Mouse (Mus musculus) intestine, embryonic 16.5 days (tissue): ENCODE measurements around the gene Pnpla1. TPM values are rescaled to one million over a fixed set of nuclear protein-coding genes. Genes with fewer than 3 reads are reported as not detected.
A peak's percentile ranks its signal among the peaks of the same experiment; 100 is the strongest.

Experiments used
- ATAC-seq: fragments of 200-750 bp; cut with Nextera tagmentation; 2 replicates; pipeline ENCODE4 v1.8.0; 2017; ENCODE audit warnings: moderate TSS enrichment, moderate library complexity
- H3K27ac ChIP-seq: fragments of 300-500 bp; sonication (generic); 2 replicates; pipeline ENCODE4 v1.5.1; 2014; ENCODE audit warnings: mild to moderate bottlenecking, low read length
- H3K27me3 ChIP-seq: fragments of 300-500 bp; sonication (generic); replicated peaks from 2 replicates; pipeline ENCODE4 v1.6.1; 2014; ENCODE audit warnings: low read length, control low read depth, mixed read lengths; ENCODE audit not compliant: control insufficient read depth, insufficient read depth
- H3K36me3 ChIP-seq: fragments of 300-500 bp; sonication (generic); 2 replicates; pipeline ENCODE4 v1.6.1; 2014; ENCODE audit warnings: low read length, control low read depth; ENCODE audit not compliant: control insufficient read depth, insufficient read depth
- H3K4me1 ChIP-seq: fragments of 300-500 bp; sonication (generic); 2 replicates; pipeline ENCODE4 v1.6.1; 2014; ENCODE audit warnings: low read length, control low read depth, mixed read lengths; ENCODE audit not compliant: control insufficient read depth, insufficient read depth
- H3K4me2 ChIP-seq: fragments of 300-500 bp; sonication (generic); 2 replicates; pipeline ENCODE4 v1.6.1; 2014; ENCODE audit warnings: low read depth, low read length, control low read depth
- H3K4me3 ChIP-seq: fragments of 300-500 bp; sonication (generic); 2 replicates; pipeline ENCODE4 v1.5.1; 2014; ENCODE audit warnings: mild to moderate bottlenecking, low read length
- H3K9ac ChIP-seq: fragments of 300-500 bp; sonication (generic); 2 replicates; pipeline ENCODE4 v1.6.1; 2014; ENCODE audit warnings: low read depth, low read length
- H3K9me3 ChIP-seq: fragments of 300-500 bp; sonication (generic); 2 replicates; pipeline ENCODE4 v1.6.1; 2016; ENCODE audit warnings: low read length, control low read depth; ENCODE audit not compliant: control insufficient read depth
- WGBS: fragments of 180-500 bp; shearing (Covaris S2); extraction: QIAGEN DNeasy Blood & Tissue Kit; methylation state at CpG from one replicate; pipeline ENCODE4 v1.1.7; 2014; 5-methylcytosine and 5-hydroxymethylcytosine counted together
- polyA plus RNA-seq: library from polyadenylated mRNA; unstranded; fragments of >200 nt; fragmentation: Nextera tagmentation; extraction: Ambion mirVana; gene quantifications from 2 replicates; pipeline ENCODE4 v1.2.1, GENCODE M21; 2015

Gene Pnpla1
- polyA plus RNA-seq, 1 experiment from 2014 or later = 1.9 TPM

DNA sequence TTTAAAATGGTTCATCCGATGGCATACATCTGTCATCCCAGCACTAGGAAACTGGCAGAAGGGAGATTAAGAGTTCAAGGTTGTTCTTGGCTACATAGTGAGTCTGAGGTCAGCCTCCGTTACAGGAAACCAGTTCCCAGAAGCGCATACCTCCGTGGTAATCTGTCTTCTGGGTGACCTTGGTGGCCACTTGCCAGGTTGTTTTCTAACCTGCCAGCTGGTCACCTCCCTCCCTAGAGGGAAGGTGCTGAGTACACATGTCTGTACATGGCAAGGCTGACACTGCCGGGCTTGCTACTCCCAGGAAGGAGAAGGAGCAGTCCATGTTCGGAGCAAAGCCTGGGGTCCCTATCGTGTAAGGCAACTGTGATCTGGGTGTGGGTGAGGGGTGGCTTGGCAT is 16.6 kb downstream of the Pnpla1 start:
- H3K4me3 ChIP-seq = no peak overlapping the region
- peaks cover 11% of the 10 kb centered on the region for H3K4me1 ChIP-seq
- H3K36me3 ChIP-seq = no peaks in the 10 kb centered on the region
- 0 out of 2 replicates have a peak, but pooled peaks have one; percentile 36 for ATAC-seq
- H3K27me3 ChIP-seq = no peaks in the 10 kb centered on the region
- no peak overlapping the region for H3K9ac ChIP-seq
- 60% methylated on average over 7 of the region's 7 CpGs for WGBS
- no peak overlapping the region for H3K4me2 ChIP-seq
- H3K9me3 ChIP-seq = no peaks in the 10 kb centered on the region
- no peak overlapping the region for H3K27ac ChIP-seq

GRCm38 (mm10) chr17:28875316-28875715 is 17.1 kb downstream of the Pnpla1 start:
- WGBS = 36% methylated on average over 8 of the region's 8 CpGs
- Histone ChIP-seq H3K9ac (no peak overlapping the region), H3K4me2 (no peak overlapping the region), H3K4me3 (no peak overlapping the region), H3K4me1 (peaks cover 15% of the 10 kb centered on the region), H3K27me3 (no peaks in the 10 kb centered on the region), H3K36me3 (no peaks in the 10 kb centered on the region), H3K9me3 (no peaks in the 10 kb centered on the region), H3K27ac (no peak overlapping the region)
- ATAC-seq = peak; percentile 63

- 66% methylated on average over 5 of the region's 5 CpGs for WGBS
- Histone ChIP-seq H3K4me1 (peaks cover 15% of the 10 kb centered on the region), H3K4me2 (no peak overlapping the region), H3K27ac (no peak overlapping the region), H3K27me3 (no peaks in the 10 kb centered on the region), H3K4me3 (no peak overlapping the region), H3K36me3 (no peaks in the 10 kb centered on the region), H3K9me3 (no peaks in the 10 kb centered on the region), H3K9ac (no peak overlapping the region)
- ATAC-seq = no peak
These were observed 18.1 kb downstream of the Pnpla1 start for GRCm38 (mm10) chr17:28876331-28876730.

- H3K4me2 ChIP-seq = peak overlapping the region; percentile 30; the same call in 1 of the 2 replicates
- no peaks in the 10 kb centered on the region for H3K27me3 ChIP-seq
- 23% methylated on average over 19 of the region's 19 CpGs for WGBS
- H3K9me3 ChIP-seq = no peaks in the 10 kb centered on the region
- H3K27ac ChIP-seq = no peak overlapping the region
- ATAC-seq = no peak
- no peaks in the 10 kb centered on the region for H3K36me3 ChIP-seq
- peak overlapping the region; percentile 40; the same call in 1 of the 2 replicates for H3K9ac ChIP-seq
- H3K4me3 ChIP-seq = no peak overlapping the region
- H3K4me1 ChIP-seq = peaks cover 15% of the 10 kb centered on the region
These were observed 18.6 kb downstream of the Pnpla1 start for GRCm38 (mm10) chr17:28876821-28877220.

- no peak overlapping the region for H3K4me3 ChIP-seq
- no peaks in the 10 kb centered on the region for H3K9me3 ChIP-seq
- no peak overlapping the region for H3K27ac ChIP-seq
- H3K9ac ChIP-seq = no peak overlapping the region
- peaks cover 14% of the 10 kb centered on the region for H3K4me1 ChIP-seq
- 7% methylated on average over 18 of the region's 18 CpGs for WGBS
- no peak overlapping the region for H3K4me2 ChIP-seq
- H3K36me3 ChIP-seq = no peaks in the 10 kb centered on the region
- no peaks in the 10 kb centered on the region for H3K27me3 ChIP-seq
- 0 out of 2 replicates have a peak, but pooled peaks have one; percentile 24 for ATAC-seq
These were observed 21.8 kb downstream of the Pnpla1 start for GRCm38 (mm10) chr17:28879931-28880391.

DNA sequence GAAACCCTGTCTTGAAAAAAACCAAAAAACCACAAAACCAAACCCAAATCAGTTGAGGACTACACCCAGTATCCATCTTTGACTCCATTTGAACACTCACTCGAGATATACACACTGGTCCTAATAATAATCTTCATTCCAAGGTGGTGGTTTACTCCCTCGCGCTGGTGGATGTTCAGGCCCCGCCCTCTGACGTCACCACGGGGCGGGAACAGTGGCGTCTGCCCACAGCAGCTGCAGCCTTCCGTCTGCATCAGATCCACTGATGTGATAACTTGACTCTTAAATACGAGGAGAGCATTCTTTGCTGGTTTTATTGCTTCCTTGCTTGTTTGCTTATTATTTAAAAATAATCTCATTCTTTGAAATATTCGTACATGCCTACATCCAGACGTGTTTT is 24.1 kb downstream of the Pnpla1 start:
- Histone ChIP-seq H3K4me1 (peaks cover 4% of the 10 kb centered on the region; the same call in 1 of the 2 replicates), H3K4me3 (no peak overlapping the region), H3K27ac (no peak overlapping the region), H3K4me2 (no peak overlapping the region), H3K9me3 (no peaks in the 10 kb centered on the region), H3K9ac (no peak overlapping the region), H3K27me3 (no peaks in the 10 kb centered on the region), H3K36me3 (no peaks in the 10 kb centered on the region)
- 2% methylated on average over 12 of the region's 12 CpGs for WGBS
- ATAC-seq = no peak

DNA sequence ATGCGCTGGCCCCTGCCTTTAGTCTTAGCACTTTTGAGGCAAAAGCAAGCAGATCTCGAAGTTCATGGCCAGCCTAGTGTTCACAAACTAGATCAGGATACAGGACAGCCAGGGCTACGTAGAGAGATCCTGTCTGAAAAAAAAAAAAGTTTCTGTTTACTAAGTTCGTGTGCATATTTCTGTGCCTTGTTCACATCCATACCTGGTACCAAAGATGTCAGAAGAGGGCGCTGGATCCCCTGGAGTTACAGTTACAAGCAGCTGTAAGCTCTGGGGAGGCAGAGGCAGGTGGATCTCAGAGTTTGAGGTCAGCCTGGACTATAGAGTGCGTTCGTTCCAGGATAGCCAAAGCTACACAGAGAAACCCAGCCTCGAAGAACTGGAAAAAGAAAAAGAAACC is 24.6 kb downstream of the Pnpla1 start:
- ATAC-seq = no peak
- Histone ChIP-seq H3K4me1 (peaks cover 4% of the 10 kb centered on the region; the same call in 1 of the 2 replicates), H3K9ac (no peak overlapping the region), H3K27me3 (no peaks in the 10 kb centered on the region), H3K4me2 (no peak overlapping the region), H3K36me3 (no peaks in the 10 kb centered on the region), H3K9me3 (no peaks in the 10 kb centered on the region), H3K4me3 (no peak overlapping the region), H3K27ac (no peak overlapping the region)
- 52% methylated on average over 8 of the region's 8 CpGs for WGBS

GRCm38 (mm10) chr17:28883941-28884516 is 25.8 kb downstream of the Pnpla1 start:
- peaks cover 4% of the 10 kb centered on the region; the same call in 1 of the 2 replicates for H3K4me1 ChIP-seq
- 73% methylated on average over 10 of the region's 10 CpGs for WGBS
- H3K9me3 ChIP-seq = no peaks in the 10 kb centered on the region

GRCm38 (mm10) chr17:28885231-28885630 is 27.0 kb downstream of the Pnpla1 start:
- Histone ChIP-seq H3K27me3 (no peaks in the 10 kb centered on the region), H3K36me3 (no peaks in the 10 kb centered on the region), H3K4me2 (no peak overlapping the region), H3K4me1 (peaks cover under 1% of the 10 kb centered on the region; the same call in 1 of the 2 replicates), H3K27ac (no peak overlapping the region), H3K9me3 (no peaks in the 10 kb centered on the region), H3K9ac (no peak overlapping the region), H3K4me3 (no peak overlapping the region)
- ATAC-seq = no peak
- WGBS = 85% methylated on average over 8 of the region's 8 CpGs

More at GRCm38 (mm10) chr17:28883941-28884516, 25.8 kb downstream of the Pnpla1 start:
- H3K9ac ChIP-seq = no peak overlapping the region
- no peaks in the 10 kb centered on the region for H3K27me3 ChIP-seq
- no peak overlapping the region for H3K27ac ChIP-seq
- ATAC-seq = no peak
- H3K4me2 ChIP-seq = no peak overlapping the region
- no peaks in the 10 kb centered on the region for H3K36me3 ChIP-seq
- H3K4me3 ChIP-seq = no peak overlapping the region

- H3K27ac ChIP-seq = no peak overlapping the region
- H3K9ac ChIP-seq = no peak overlapping the region
- no peaks in the 10 kb centered on the region for H3K9me3 ChIP-seq
- WGBS = 73% methylated on average over 8 of the region's 8 CpGs
- no peaks in the 10 kb centered on the region for H3K36me3 ChIP-seq
- H3K27me3 ChIP-seq = no peaks in the 10 kb centered on the region
- no peaks in the 10 kb centered on the region for H3K4me1 ChIP-seq
- H3K4me3 ChIP-seq = no peak overlapping the region
- no peak overlapping the region for H3K4me2 ChIP-seq
- no peak for ATAC-seq
These were observed 28.1 kb downstream of the Pnpla1 start for GRCm38 (mm10) chr17:28886266-28886665.
